In the genomic region with DNA sequence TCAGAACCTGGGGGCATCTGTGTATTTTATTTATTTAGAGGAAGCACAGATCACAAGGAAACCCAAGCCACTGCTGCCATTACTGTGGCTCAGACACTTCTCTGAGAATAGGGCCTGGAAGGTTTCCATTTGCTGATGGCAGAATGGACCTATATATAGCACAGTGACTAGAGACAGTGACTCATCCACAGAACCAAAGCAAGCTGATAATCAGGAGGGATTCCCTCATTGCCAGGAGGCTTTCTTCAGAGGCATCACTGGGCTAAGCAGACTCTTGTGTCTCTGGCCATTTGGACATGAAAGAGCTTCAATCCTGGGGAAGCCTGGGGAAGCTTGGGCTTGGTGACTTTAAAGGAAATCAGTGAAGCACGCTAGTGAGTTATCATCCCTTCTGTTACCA, we compare ENCODE assay signal across 10 mouse cellular contexts.
DNase-seq lines count a peak whose midpoint lies in the region; ATAC-seq lines count a peak whose summit lies in the region.
"Had no signal": no experiment of that assay in that cellular context is flagged by ENCODE, and none has a peak within 500 bp of the region (broad histone marks: within the 10 kb centered on the region; RNA-seq: fewer than 3 reads in every experiment).

No protein-coding gene starts in this region.

- ATAC-seq in frontal cortex, adult (ENCODE audit: low TSS enrichment): peak; percentile 71
- ATAC-seq in midbrain, embryonic 11.5 days (ENCODE audit: low FRiP score): no peak
- no peak for ATAC-seq in kidney, embryonic 14.5 days (ENCODE audit: low FRiP score, low TSS enrichment)
- ATAC-seq: liver, postnatal 0 days; midbrain, embryonic 15.5 days had no signal

- H3K9ac ChIP-seq in midbrain, embryonic 11.5 days (ENCODE audit: low read length): no peak overlapping the region
- H3K9ac ChIP-seq in kidney, embryonic 14.5 days (ENCODE audit: low read depth, low read length): no peak overlapping the region
- H3K9ac ChIP-seq: liver, postnatal 0 days; midbrain, embryonic 15.5 days had no signal

- H3K4me1 ChIP-seq in midbrain, embryonic 11.5 days (ENCODE audit: control insufficient read depth, insufficient read depth, low read length): peaks cover 4% of the 10 kb centered on the region; the same call in 1 of the 2 replicates
- no peaks in the 10 kb centered on the region for H3K4me1 ChIP-seq in kidney, embryonic 14.5 days (ENCODE audit: control insufficient read depth, insufficient read depth, low read length)

- H3K9me3 ChIP-seq in midbrain, embryonic 11.5 days (ENCODE audit: control insufficient read depth, low read length): no peaks in the 10 kb centered on the region
- no peaks in the 10 kb centered on the region for H3K9me3 ChIP-seq in kidney, embryonic 14.5 days (ENCODE audit: control insufficient read depth, low read length)
- H3K9me3 ChIP-seq: midbrain, embryonic 15.5 days had no signal

- no peak overlapping the region for H3K4me3 ChIP-seq in midbrain, embryonic 11.5 days (ENCODE audit: low read depth, low read length)
- H3K4me3 ChIP-seq in kidney, embryonic 14.5 days (ENCODE audit: low read length): no peak overlapping the region
- H3K4me3 ChIP-seq: midbrain, embryonic 15.5 days had no signal

- no peaks in the 10 kb centered on the region for H3K27me3 ChIP-seq in midbrain, embryonic 11.5 days (ENCODE audit: control insufficient read depth, insufficient read depth, low read length)
- H3K27me3 ChIP-seq in kidney, embryonic 14.5 days (ENCODE audit: control insufficient read depth, insufficient read depth, low read length): no peaks in the 10 kb centered on the region
- H3K27me3 ChIP-seq: midbrain, embryonic 15.5 days had no signal

- no peak overlapping the region for H3K27ac ChIP-seq in midbrain, embryonic 11.5 days (ENCODE audit: low read depth, low read length)
- no peak overlapping the region for H3K27ac ChIP-seq in kidney, embryonic 14.5 days (ENCODE audit: low read depth, low read length)
- H3K27ac ChIP-seq: midbrain, embryonic 15.5 days had no signal

- DNase-seq in frontal cortex, postnatal 14 days (ENCODE audit: low spot score in 2 of 2): no peak
- peak; percentile 82 for DNase-seq in 3T3-L1 (ENCODE audit: low read depth, low spot score)
- peak; percentile 33 for DNase-seq in cerebellum, adult 8-10 months
- peak; percentile 84 for DNase-seq in layer of hippocampus, adult 9-11 months
- DNase-seq in midbrain, embryonic 11.5 days (ENCODE audit: low spot score, missing footprints): no peak
- no peak for DNase-seq in embryo, embryonic 11 days
- DNase-seq: liver, postnatal 0 days had no signal

- no peak overlapping the region for H3K4me2 ChIP-seq in midbrain, embryonic 11.5 days
- no peak overlapping the region for H3K4me2 ChIP-seq in kidney, embryonic 14.5 days (replicated peaks; ENCODE audit: low read depth, low read length)
- H3K4me2 ChIP-seq: midbrain, embryonic 15.5 days had no signal

- 54% methylated on average over 1 of the region's 1 CpGs for WGBS in midbrain, embryonic 11.5 days
- 36% methylated on average over 1 of the region's 1 CpGs for WGBS in kidney, embryonic 14.5 days

- no peaks in the 10 kb centered on the region for H3K36me3 ChIP-seq in midbrain, embryonic 11.5 days (ENCODE audit: control insufficient read depth, insufficient read depth, low read length)
- H3K36me3 ChIP-seq in kidney, embryonic 14.5 days (ENCODE audit: control insufficient read depth, insufficient read depth, low read length): no peaks in the 10 kb centered on the region
- H3K36me3 ChIP-seq: midbrain, embryonic 15.5 days had no signal

Comparison
In these comparisons a context has a peak if more than half of its experiments do, and no peak if none do; other contexts are left out.
1. DNase-seq: peak in 3T3-L1 (single experiment), cerebellum, adult 8-10 months (single experiment) and layer of hippocampus, adult 9-11 months (single experiment); none in frontal cortex, postnatal 14 days (0 of 2), midbrain, embryonic 11.5 days (single experiment) and embryo, embryonic 11 days (single experiment).